ENCODE assay signal across 7 mouse cellular contexts in the genomic region with DNA sequence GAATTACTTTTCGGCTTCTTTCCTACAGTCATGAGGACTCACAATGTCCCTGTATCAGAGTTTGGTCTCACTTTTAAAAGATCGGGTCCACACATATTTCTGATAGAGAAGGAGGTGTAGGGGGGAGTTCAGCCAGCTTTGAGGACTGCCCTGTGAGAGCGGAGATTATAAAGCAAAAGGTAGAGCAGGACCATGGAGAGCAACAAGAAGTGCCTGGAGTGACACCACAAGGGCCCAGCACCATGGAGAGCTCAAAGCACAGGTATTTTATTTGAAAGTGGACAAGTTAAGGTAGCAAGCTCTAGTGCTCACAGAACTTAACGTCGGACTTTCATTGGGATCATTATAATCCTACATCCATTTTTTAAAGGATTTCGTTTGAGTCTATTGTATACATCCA. TPM values are rescaled to one million over a fixed set of nuclear protein-coding genes. Genes with fewer than 3 reads are reported as not detected.
DNase-seq lines count a peak whose midpoint lies in the region; ATAC-seq and TF ChIP-seq lines count a peak whose summit lies in the region.

No protein-coding gene starts in this region.

- H3K4me1 ChIP-seq in liver, embryonic 11.5 days (replicated peaks; ENCODE audit: control insufficient read depth, insufficient read depth, low read length), result peaks cover 1% of the 10 kb centered on the region; the same call in 1 of the 2 replicates
- peaks cover 19% of the 10 kb centered on the region for H3K4me1 ChIP-seq in hindbrain, postnatal 0 days (ENCODE audit: insufficient read depth, low read length)

- no peaks in the 10 kb centered on the region for H3K36me3 ChIP-seq in liver, embryonic 11.5 days (ENCODE audit: control insufficient read depth, insufficient read depth, low read length)
- H3K36me3 ChIP-seq in hindbrain, postnatal 0 days (ENCODE audit: insufficient read depth, low read length), result no peaks in the 10 kb centered on the region

- H3K4me2 ChIP-seq in liver, embryonic 11.5 days, result no peak overlapping the region
- H3K4me2 ChIP-seq in hindbrain, postnatal 0 days (ENCODE audit: low read depth, low read length), result no peak overlapping the region

- intact Hi-C loops in heart, postnatal 14 days (cut with DNase I), result no loop called here

- no peak for TF ChIP-seq CTCF in hindbrain, postnatal 0 days (IDR thresholded peaks at IDR 0.05; ENCODE audit: low read depth)

- no peaks in the 10 kb centered on the region for H3K9me3 ChIP-seq in liver, embryonic 11.5 days (ENCODE audit: control insufficient read depth, low read length)
- H3K9me3 ChIP-seq in hindbrain, postnatal 0 days (ENCODE audit: low read length), result no peaks in the 10 kb centered on the region

- ATAC-seq in liver, embryonic 11.5 days (replicated peaks; ENCODE audit: low FRiP score), result peak; percentile 50
- no peak for ATAC-seq in hindbrain, postnatal 0 days
- ATAC-seq in inflammation-experienced regulatory T-cells, adult 6 months, result no peak

- H3K4me3 ChIP-seq in liver, embryonic 11.5 days (ENCODE audit: low read depth, low read length), result no peak overlapping the region
- H3K4me3 ChIP-seq in hindbrain, postnatal 0 days (ENCODE audit: low read length), result no peak overlapping the region

- H3K27me3 ChIP-seq in liver, embryonic 11.5 days (replicated peaks; ENCODE audit: control insufficient read depth, insufficient read depth, low read length), result peaks cover 21% of the 10 kb centered on the region
- no peaks in the 10 kb centered on the region for H3K27me3 ChIP-seq in hindbrain, postnatal 0 days (ENCODE audit: insufficient read depth, low read length)

- no peak overlapping the region for H3K9ac ChIP-seq in liver, embryonic 11.5 days (ENCODE audit: low read depth, low read length)
- H3K9ac ChIP-seq in hindbrain, postnatal 0 days (replicated peaks; ENCODE audit: low read length), result no peak overlapping the region

- no peak overlapping the region for H3K27ac ChIP-seq in liver, embryonic 11.5 days (ENCODE audit: low read depth, low read length)
- no peak overlapping the region for H3K27ac ChIP-seq in hindbrain, postnatal 0 days

- peak; percentile 19 for DNase-seq in CD4-positive helper T cell, adult 2 months (ENCODE audit: low read depth, low spot score)
- peak; percentile 81 for DNase-seq in R1 (ENCODE audit: low read depth, low spot score)
- peak; percentile 52 to 74 for DNase-seq in heart, postnatal 14 days
- DNase-seq in liver, embryonic 11.5 days (ENCODE audit: low spot score), result peak; percentile 45
- DNase-seq in yolk sac, embryonic 10.5 days (ENCODE audit: low spot score), result peak; percentile 59
- DNase-seq in hindbrain, postnatal 0 days (ENCODE audit: low spot score), result no peak

- 24% methylated on average over 6 of the region's 6 CpGs for WGBS in liver, embryonic 11.5 days
- 50% methylated on average over 6 of the region's 6 CpGs for WGBS in hindbrain, postnatal 0 days

RNA-seq across cellular contexts. Expression of gene Cadm3, which starts 5.8 kb away (rescaled TPM):
- total RNA-seq in heart, postnatal 14 days (2021), result 1 to 10 TPM; 3.1 to 3.2 TPM
- 1.1 and 1.5 TPM in 2 replicates for polyA plus RNA-seq in liver, embryonic 11.5 days (2014; fragmentation: Nextera tagmentation; extraction: Ambion mirVana)
- total RNA-seq in hindbrain, postnatal 0 days (2014; rRNA removed), result 533 and 565 TPM in 2 replicates
- polyA plus RNA-seq in hindbrain, postnatal 0 days (2015; fragmentation: Nextera tagmentation; extraction: Ambion mirVana), result 52.5 and 53.1 TPM in 2 replicates
- polyA plus RNA-seq in inflammation-experienced regulatory T-cells, adult 6 months (2017; shearing (Covaris generic)), result under 1 TPM in 1 of 3 experiments, not detected in 2; 0.11 TPM

RNA-seq across cellular contexts. Expression of gene Aim2, which starts 11.0 kb away (rescaled TPM):
- 1 to 10 TPM in 1 of 2 experiments, under 1 TPM in 1; 0.91 to 1.2 TPM for total RNA-seq in heart, postnatal 14 days (2021)
- 1.1 and 3.2 TPM in 2 replicates for polyA plus RNA-seq in liver, embryonic 11.5 days (2014; fragmentation: Nextera tagmentation; extraction: Ambion mirVana)
- 1.6 and 19.1 TPM in 2 replicates for total RNA-seq in hindbrain, postnatal 0 days (2014; rRNA removed)
- 1.4 and 1.9 TPM in 2 replicates for polyA plus RNA-seq in hindbrain, postnatal 0 days (2015; fragmentation: Nextera tagmentation; extraction: Ambion mirVana)
- polyA plus RNA-seq in inflammation-experienced regulatory T-cells, adult 6 months (2017; shearing (Covaris generic)), result 10 to 100 TPM; 49.6 to 69.8 (median 61.1) TPM

RNA-seq across cellular contexts. Expression of gene Ackr1, which starts 28.1 kb away (rescaled TPM):
- total RNA-seq in heart, postnatal 14 days (2021), result 1 to 10 TPM in 1 of 2 experiments, under 1 TPM in 1; 0.83 to 1.3 TPM
- polyA plus RNA-seq in liver, embryonic 11.5 days (2014; fragmentation: Nextera tagmentation; extraction: Ambion mirVana), result 15.0 and 16.5 TPM in 2 replicates
- 51.7 and 55.2 TPM in 2 replicates for total RNA-seq in hindbrain, postnatal 0 days (2014; rRNA removed)
- 18.7 and 21.5 TPM in 2 replicates for polyA plus RNA-seq in hindbrain, postnatal 0 days (2015; fragmentation: Nextera tagmentation; extraction: Ambion mirVana)
- not detected for polyA plus RNA-seq in inflammation-experienced regulatory T-cells, adult 6 months (2017; shearing (Covaris generic))

Comparison
In these comparisons a context has a peak if more than half of its experiments do, and no peak if none do; other contexts are left out.
1. RNA of gene Cadm3, which starts 5.8 kb away (polyA plus RNA-seq): 52.5 to 53.1 TPM in hindbrain, postnatal 0 days; 1.1 to 1.5 TPM in liver, embryonic 11.5 days and 0.11 TPM in inflammation-experienced regulatory T-cells, adult 6 months; every median in the first group is over 10 times any median in the second.
2. RNA of gene Aim2, which starts 11.0 kb away (polyA plus RNA-seq): 49.6 to 69.8 TPM in inflammation-experienced regulatory T-cells, adult 6 months; 1.4 to 1.9 TPM in hindbrain, postnatal 0 days and 1.1 to 3.2 TPM in liver, embryonic 11.5 days; every median in the first group is over 10 times any median in the second.
3. RNA of gene Ackr1, which starts 28.1 kb away (polyA plus RNA-seq): 18.7 to 21.5 TPM in hindbrain, postnatal 0 days and 15.0 to 16.5 TPM in liver, embryonic 11.5 days; not detected in inflammation-experienced regulatory T-cells, adult 6 months; every median in the first group is over 10 times any median in the second.